Mouse (Mus musculus): Measurements from ENCODE around the gene Olfr223. TPM values are rescaled to one million over a fixed set of nuclear protein-coding genes. Genes with fewer than 3 reads are reported as not detected.

Olfr223 gene
- polyA plus RNA-seq, 1 experiment from 2014 or later = not detected

GRCm38 (mm10) chr11:59554127-59554526 is 39.0 kb downstream of the Olfr223 start:
- DNase-seq (ENCODE audit: low read depth, low spot score) = no peak
- H3K27me3 ChIP-seq = no peaks in the 10 kb centered on the region
- TF ChIP-seq CTCF (IDR thresholded peaks at IDR 0.05) = no peak
- in situ Hi-C loops (cut with MboI; ENCODE audit: low pct_unique_long_range_greater_than_20kb) = no loop called here
- ChIA-PET POLR2A (no interaction called here), CTCF (interaction anchor here (1.3 kb wide), 1 partner anchor 29 kb away, joined by 3 read pairs; no protein-coding TSS in a partner anchor)
- no peak for ATAC-seq

GRCm38 (mm10) chr11:59544005-59544404 is 49.1 kb downstream of the Olfr223 start:
- no peak for TF ChIP-seq CTCF (IDR thresholded peaks at IDR 0.05)
- CTCF ChIA-PET = interaction anchor here (1.2 to 1.9 kb wide), 2 partner anchors 9 to 18 kb away, joined by 3 to 8 read pairs; partner anchors contain the start of gene Zkscan17
- POLR2A ChIA-PET = no interaction called here
- DNase-seq (ENCODE audit: low read depth, low spot score) (no peak), ATAC-seq (no peak)
- in situ Hi-C loops (cut with MboI; ENCODE audit: low pct_unique_long_range_greater_than_20kb) = no loop called here
- peaks cover 3% of the 10 kb centered on the region for H3K27me3 ChIP-seq

GRCm38 (mm10) chr11:59543376-59543775 is 49.7 kb downstream of the Olfr223 start:
- no peak for DNase-seq (ENCODE audit: low read depth, low spot score)
- TF ChIP-seq CTCF (IDR thresholded peaks at IDR 0.05) = no peak
- peaks cover 3% of the 10 kb centered on the region for H3K27me3 ChIP-seq
- ATAC-seq = no peak
- POLR2A ChIA-PET = no interaction called here
- in situ Hi-C loops (cut with MboI; ENCODE audit: low pct_unique_long_range_greater_than_20kb) = no loop called here
- CTCF ChIA-PET = interaction anchor here (1.9 kb wide), 1 partner anchor 18 kb away, joined by 8 read pairs; the partner anchor contains the start of gene Zkscan17

DNA sequence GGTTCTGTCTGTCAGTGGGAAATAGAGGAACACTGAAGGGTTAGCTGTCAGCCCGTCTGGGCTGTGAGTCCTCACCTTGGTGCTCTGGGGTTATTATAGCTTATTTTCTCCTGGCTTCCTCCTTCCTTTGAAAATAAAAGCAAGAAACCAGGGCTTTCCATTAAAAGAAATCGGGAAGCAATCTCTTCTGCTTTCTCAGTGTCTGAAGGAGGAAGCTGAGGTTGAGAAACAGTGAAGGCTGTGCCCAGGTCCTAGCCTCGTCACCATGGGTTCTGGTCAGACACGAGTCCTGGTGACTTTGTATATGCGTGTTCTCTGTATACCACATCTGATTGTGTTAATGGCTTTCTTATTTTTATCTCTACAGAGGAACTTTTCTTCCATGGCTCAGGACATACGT is 50.6 kb downstream of the Olfr223 start:
- POLR2A ChIA-PET = no interaction called here
- no peak for ATAC-seq

GRCm38 (mm10) chr11:59541324-59541723 is 51.8 kb downstream of the Olfr223 start, which contains the start of gene Nlrp3:
TSS of gene Nlrp3 (plus strand) at chr11:59541568.
- DNase-seq (ENCODE audit: low read depth, low spot score) (no peak), ATAC-seq (no peak)
- H3K27me3 ChIP-seq = no peaks in the 10 kb centered on the region
- no peak for TF ChIP-seq CTCF (IDR thresholded peaks at IDR 0.05)
- POLR2A ChIA-PET = no interaction called here
- CTCF ChIA-PET = interaction anchor here (1.0 kb wide), 1 partner anchor 16 kb away, joined by 3 read pairs; no protein-coding TSS in a partner anchor
- in situ Hi-C loops (cut with MboI; ENCODE audit: low pct_unique_long_range_greater_than_20kb) = no loop called here

More for the DNA sequence above, 50.6 kb downstream of the Olfr223 start:
- no peak for TF ChIP-seq CTCF (IDR thresholded peaks at IDR 0.05)
- in situ Hi-C loops (cut with MboI; ENCODE audit: low pct_unique_long_range_greater_than_20kb) = no loop called here
- CTCF ChIA-PET = no interaction called here
- no peak for DNase-seq (ENCODE audit: low read depth, low spot score)
- H3K27me3 ChIP-seq = no peaks in the 10 kb centered on the region

DNA sequence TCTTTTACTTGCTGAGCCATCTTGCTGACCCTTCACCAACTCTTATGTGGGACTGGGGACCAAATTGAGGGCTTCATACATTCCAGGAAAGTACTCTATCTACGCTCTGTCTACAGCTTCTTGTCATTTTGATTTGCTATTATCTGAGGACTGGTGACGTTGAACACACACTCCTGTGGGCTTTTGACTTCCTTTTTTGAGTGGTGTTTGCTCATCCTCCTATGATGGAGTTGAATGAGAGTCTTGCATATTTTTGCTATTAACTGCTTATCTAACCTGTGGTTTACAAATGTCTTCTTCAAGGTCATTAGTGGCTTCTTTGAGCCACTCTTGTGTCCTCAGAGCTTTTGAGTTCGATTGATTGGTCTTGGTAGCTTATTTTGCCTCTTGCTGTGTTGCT is 53.0 kb downstream of the Olfr223 start:
- TF ChIP-seq CTCF (IDR thresholded peaks at IDR 0.05) = no peak
- ChIA-PET POLR2A (interaction anchor here (0.7 kb wide), 1 partner anchor 15 kb away, joined by 3 read pairs; no protein-coding TSS in a partner anchor), CTCF (no interaction called here)
- no peaks in the 10 kb centered on the region for H3K27me3 ChIP-seq
- in situ Hi-C loops (cut with MboI; ENCODE audit: low pct_unique_long_range_greater_than_20kb) = no loop called here
- DNase-seq (ENCODE audit: low read depth, low spot score) = no peak
- no peak for ATAC-seq

Other genes with a start within 250 kb of the Olfr223 start
- not detected for gene Prss38, start 217.6 kb downstream of the Olfr223 start, polyA plus RNA-seq (2021)
- 13.8 TPM for gene Jmjd4, start 143.2 kb downstream of the Olfr223 start, polyA plus RNA-seq (2021)
- gene Snap47, start 142.1 kb downstream of the Olfr223 start, polyA plus RNA-seq (2021) = 142 TPM
- gene Zfp867, start 120.8 kb downstream of the Olfr223 start, polyA plus RNA-seq (2021) = 8.0 TPM
- 32.4 TPM for gene Zkscan17, start 66.5 kb downstream of the Olfr223 start, polyA plus RNA-seq (2021)
- gene Nlrp3, start 51.7 kb downstream of the Olfr223 start, polyA plus RNA-seq (2021) = 0.03 TPM
- gene Olfr222, start 17.1 kb downstream of the Olfr223 start, polyA plus RNA-seq (2021) = not detected
- gene Mprip, start 68.0 kb upstream of the Olfr223 start, polyA plus RNA-seq (2021) = 353 TPM
- gene Pld6, start 194.4 kb upstream of the Olfr223 start, polyA plus RNA-seq (2021) = 0.17 TPM
- gene Flcn, start 216.7 kb upstream of the Olfr223 start, polyA plus RNA-seq (2021) = 41.3 TPM
- gene Nt5m, start 246.2 kb upstream of the Olfr223 start, polyA plus RNA-seq (2021) = 24.8 TPM
- 109 TPM for gene Cops3, start 246.5 kb upstream of the Olfr223 start, polyA plus RNA-seq (2021)